Mouse (Mus musculus) left cerebral cortex, adult 9 months (tissue): Measurements from ENCODE around the gene Tssk6.
"Not testable (repeated sequence)": the region's sequence is repeated elsewhere in the genome, so short reads cannot be mapped to it uniquely, and the experiment has no call there.

ENCODE experiments used
- DNase-seq, 2 experiments: peaks; one replicate each; pipeline ENCODE4 v3.0.0; 2022; ENCODE audit warnings: low spot score in 2 of 2

The Tssk6 gene

GRCm38 (mm10) chr8:69919010-69919409, 17.0 kb downstream of the Tssk6 start:
- peak in 1 of 2 experiments; percentile 88 for DNase-seq

- peak in 1 of 2 experiments; percentile 25 for DNase-seq
Observed at GRCm38 (mm10) chr8:69919876-69920662, 18.1 kb downstream of the Tssk6 start.

- no peak for DNase-seq
Observed at GRCm38 (mm10) chr8:69921141-69921540, 19.2 kb downstream of the Tssk6 start.

- DNase-seq, result no peak
Observed at GRCm38 (mm10) chr8:69923986-69924385, 22.0 kb downstream of the Tssk6 start.

- DNase-seq, result no peak
Observed at GRCm38 (mm10) chr8:69926901-69927300, 24.9 kb downstream of the Tssk6 start.

GRCm38 (mm10) chr8:69933811-69934210, 31.8 kb downstream of the Tssk6 start:
- no peak for DNase-seq

- DNase-seq, result no peak
Observed at GRCm38 (mm10) chr8:69934582-69934981, 32.6 kb downstream of the Tssk6 start.

- DNase-seq, result no peak
Observed at GRCm38 (mm10) chr8:69935431-69935830, 33.4 kb downstream of the Tssk6 start.

- peak in 1 of 2 experiments; percentile 24 for DNase-seq
Observed at GRCm38 (mm10) chr8:69936050-69936794, 34.2 kb downstream of the Tssk6 start.

- no peak for DNase-seq
Observed at GRCm38 (mm10) chr8:69937466-69937865, 35.5 kb downstream of the Tssk6 start.

- DNase-seq, result no peak
Observed at GRCm38 (mm10) chr8:69938245-69938982, 36.4 kb downstream of the Tssk6 start.

GRCm38 (mm10) chr8:69939633-69940032, 37.6 kb downstream of the Tssk6 start:
- no peak for DNase-seq

- no peak for DNase-seq
Observed at GRCm38 (mm10) chr8:69940386-69940785, 38.4 kb downstream of the Tssk6 start.

GRCm38 (mm10) chr8:69942495-69942894, 40.5 kb downstream of the Tssk6 start:
- DNase-seq, result not testable (repeated sequence)

- no peak for DNase-seq
Observed at GRCm38 (mm10) chr8:69950300-69950699, 48.3 kb downstream of the Tssk6 start.
